Mouse (Mus musculus): Measurements from ENCODE around the gene Arl10. TPM values are rescaled to one million over a fixed set of nuclear protein-coding genes. Genes with fewer than 3 reads are reported as not detected.

Gene Arl10
- 30.8 and 41.5 TPM in 2 replicates for polyA plus RNA-seq (2012; rRNA removed)

DNA sequence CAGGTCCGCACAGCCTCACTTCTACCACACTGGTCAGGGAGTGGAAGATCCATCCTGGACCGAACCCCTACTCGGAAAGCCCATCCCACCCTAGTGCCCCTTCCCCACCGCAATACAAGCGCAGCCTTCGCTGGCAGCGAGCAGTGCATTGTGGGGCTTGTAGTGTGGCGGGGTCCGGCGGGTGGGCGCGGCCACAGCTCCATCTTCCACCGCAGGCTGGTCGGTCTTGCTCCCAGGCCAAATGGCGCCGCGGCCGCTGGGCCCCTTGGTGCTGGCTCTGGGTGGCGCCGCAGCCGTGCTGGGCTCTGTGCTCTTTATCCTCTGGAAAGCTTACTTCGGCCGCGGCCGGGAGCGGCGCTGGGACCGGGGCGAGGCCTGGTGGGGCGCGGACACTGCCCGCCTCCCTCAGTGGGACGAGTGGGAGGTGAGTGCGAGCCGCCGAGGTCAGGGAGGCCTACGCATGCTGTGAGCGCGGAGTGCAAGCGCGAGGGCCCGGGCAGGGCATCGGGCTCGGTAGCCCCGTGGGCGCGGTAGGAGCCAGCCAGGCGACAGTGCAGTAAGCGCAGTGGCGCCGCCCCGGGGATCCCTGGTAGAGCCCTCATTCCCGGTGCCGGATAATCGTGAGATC, at the start of gene Arl10:
Gene Arl10, plus strand, starts transcription at position 162 of the 628 bp plus-strand sequence.
- under 1% methylated on average over 55 of the region's 55 CpGs for WGBS
- peak; percentile 78 for DNase-seq
- Histone ChIP-seq H3K4me1 (ENCODE audit: control insufficient read depth, insufficient read depth, low read length) (peaks cover 4% of the 10 kb centered on the region; the same call in 1 of the 2 replicates), H3K4me3 (replicated peaks; ENCODE audit: extremely low read depth, low read depth, low read length) (peak within 1 kb of the TSS; percentile 72)
- TF ChIP-seq POLR2A (IDR thresholded peaks at IDR 0.05; ENCODE audit: borderline replicate concordance, extremely low read depth, low read depth, low read length) (0 out of 2 replicates have a peak, but pooled peaks have one; percentile 7), CTCF (IDR thresholded peaks at IDR 0.05; ENCODE audit: insufficient read depth, low read length) (no peak)

DNA sequence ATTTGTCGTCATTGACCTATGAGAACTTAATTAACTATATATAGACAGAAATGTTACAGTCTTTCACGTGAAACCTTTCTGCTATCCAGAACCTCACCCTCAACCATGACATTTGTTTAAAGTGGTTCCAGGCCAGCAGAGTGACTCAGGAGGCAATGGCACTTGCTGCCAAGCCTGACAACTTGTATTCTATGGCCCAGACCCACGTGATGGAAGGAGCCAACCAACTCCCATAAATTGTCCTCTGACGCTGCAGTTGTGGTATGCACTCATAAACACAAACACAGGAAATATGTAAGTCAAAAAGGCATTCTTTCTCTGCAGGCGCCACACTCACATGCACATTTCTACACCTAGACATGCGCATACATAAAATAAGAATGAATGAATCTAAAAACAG, 47.7 kb upstream of the Arl10 start:
- Histone ChIP-seq H3K4me3 (replicated peaks; ENCODE audit: extremely low read depth, low read depth, low read length) (no peak overlapping the region), H3K4me1 (ENCODE audit: control insufficient read depth, insufficient read depth, low read length) (no peaks in the 10 kb centered on the region)
- no peak for DNase-seq
- WGBS, result 69% methylated on average over 6 of the region's 6 CpGs
- no peak for TF ChIP-seq POLR2A (IDR thresholded peaks at IDR 0.05; ENCODE audit: borderline replicate concordance, extremely low read depth, low read depth, low read length)
- TF ChIP-seq CTCF (IDR thresholded peaks at IDR 0.05; ENCODE audit: insufficient read depth, low read length), result no peak

DNA sequence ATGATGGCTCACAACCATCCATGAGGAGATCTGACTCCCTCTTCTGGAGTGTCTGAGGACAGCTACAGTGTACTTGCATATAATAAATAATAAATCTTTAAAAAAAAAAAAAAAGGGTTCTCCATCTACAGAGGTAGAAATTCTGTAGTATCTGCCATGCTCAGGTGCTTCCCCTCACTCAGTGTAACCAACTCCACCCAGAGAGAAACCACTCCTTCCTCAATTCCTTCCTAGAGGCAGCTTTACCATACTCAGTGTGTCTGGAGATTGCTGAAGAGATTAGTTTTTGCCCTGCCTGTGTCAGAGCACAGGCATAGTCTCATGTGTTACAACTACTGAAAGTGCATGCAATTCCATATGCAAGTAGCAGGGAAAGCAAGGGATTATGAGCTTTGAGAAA, 42.7 kb upstream of the Arl10 start:
- H3K4me3 ChIP-seq (replicated peaks; ENCODE audit: extremely low read depth, low read depth, low read length), result no peak overlapping the region
- TF ChIP-seq CTCF (IDR thresholded peaks at IDR 0.05; ENCODE audit: insufficient read depth, low read length), result no peak
- TF ChIP-seq POLR2A (IDR thresholded peaks at IDR 0.05; ENCODE audit: borderline replicate concordance, extremely low read depth, low read depth, low read length), result no peak
- DNase-seq, result no peak
- H3K4me1 ChIP-seq (ENCODE audit: control insufficient read depth, insufficient read depth, low read length), result no peaks in the 10 kb centered on the region

DNA sequence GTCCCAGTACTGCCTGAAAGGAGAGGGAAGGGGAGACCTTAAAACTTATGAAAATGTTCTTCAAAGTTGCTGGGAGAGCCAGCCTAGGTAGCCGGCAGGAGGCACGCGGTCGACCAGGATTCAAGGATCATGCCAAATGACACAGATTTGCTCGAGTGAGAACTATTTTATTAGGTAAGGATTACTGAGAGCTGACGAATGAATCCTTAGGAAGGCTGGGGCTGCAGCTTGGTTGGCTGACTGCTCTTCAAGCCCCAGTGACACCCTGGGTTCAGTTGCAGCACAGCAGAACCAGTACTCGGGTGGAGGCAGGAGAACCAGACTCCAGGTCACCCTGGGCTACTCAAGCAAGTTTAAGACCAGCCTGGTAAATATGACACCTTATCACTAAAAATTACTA, 26.8 kb upstream of the Arl10 start:
- WGBS, result 83% methylated on average over 7 of the region's 7 CpGs
- no peak overlapping the region for H3K4me3 ChIP-seq (replicated peaks; ENCODE audit: extremely low read depth, low read depth, low read length)
- no peak for TF ChIP-seq CTCF (IDR thresholded peaks at IDR 0.05; ENCODE audit: insufficient read depth, low read length)
- no peak for TF ChIP-seq POLR2A (IDR thresholded peaks at IDR 0.05; ENCODE audit: borderline replicate concordance, extremely low read depth, low read depth, low read length)
- DNase-seq, result no peak
- H3K4me1 ChIP-seq (ENCODE audit: control insufficient read depth, insufficient read depth, low read length), result no peaks in the 10 kb centered on the region

DNA sequence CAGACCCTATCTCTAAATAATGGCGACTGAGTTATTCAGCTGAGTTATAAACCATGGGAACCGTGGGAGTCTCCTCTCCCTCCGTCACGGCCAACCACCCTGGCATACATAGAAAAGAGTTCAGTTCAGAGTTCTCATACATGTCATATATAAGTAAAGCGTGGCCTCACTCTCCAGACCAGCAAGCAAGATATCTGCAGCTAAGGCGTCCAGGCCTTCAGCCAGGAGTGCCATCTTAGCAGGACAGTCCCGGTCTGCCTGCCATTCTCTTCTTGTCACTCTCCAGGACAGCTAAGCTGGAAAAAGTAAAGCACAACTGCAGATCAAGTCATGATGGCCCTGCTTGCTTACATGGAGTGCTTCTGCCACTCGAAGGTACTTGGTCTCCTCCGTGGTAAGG, 18.6 kb upstream of the Arl10 start:
- Histone ChIP-seq H3K4me3 (replicated peaks; ENCODE audit: extremely low read depth, low read depth, low read length) (no peak overlapping the region), H3K4me1 (ENCODE audit: control insufficient read depth, insufficient read depth, low read length) (no peaks in the 10 kb centered on the region)
- no peak for TF ChIP-seq CTCF (IDR thresholded peaks at IDR 0.05; ENCODE audit: insufficient read depth, low read length)
- TF ChIP-seq POLR2A (IDR thresholded peaks at IDR 0.05; ENCODE audit: borderline replicate concordance, extremely low read depth, low read depth, low read length), result no peak
- no peak for DNase-seq
- 92% methylated on average over 9 of the region's 9 CpGs for WGBS

DNA sequence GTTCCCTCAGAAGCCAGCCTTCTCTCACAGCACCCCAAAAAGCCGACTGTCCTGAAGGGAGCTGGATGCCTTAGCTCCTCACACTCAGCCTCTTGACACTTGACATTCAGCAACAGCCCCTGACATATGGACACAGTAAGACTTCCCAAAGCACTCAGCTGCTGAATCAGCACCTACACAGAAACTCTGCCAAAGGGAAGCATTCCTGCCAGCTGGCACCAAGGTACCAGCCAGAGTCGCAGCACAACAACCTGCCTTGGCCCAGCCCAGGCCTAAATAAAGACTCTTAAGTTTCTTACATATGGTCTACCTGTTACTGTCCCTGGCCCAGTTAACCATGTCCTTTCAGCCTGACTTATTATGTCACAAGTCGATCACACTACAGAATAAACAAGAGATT, 18.0 kb upstream of the Arl10 start:
- no peak overlapping the region for H3K4me3 ChIP-seq (replicated peaks; ENCODE audit: extremely low read depth, low read depth, low read length)
- DNase-seq, result no peak
- TF ChIP-seq POLR2A (IDR thresholded peaks at IDR 0.05; ENCODE audit: borderline replicate concordance, extremely low read depth, low read depth, low read length) (no peak), CTCF (IDR thresholded peaks at IDR 0.05; ENCODE audit: insufficient read depth, low read length) (no peak)
- 71% methylated on average over 3 of the region's 3 CpGs for WGBS
- H3K4me1 ChIP-seq (ENCODE audit: control insufficient read depth, insufficient read depth, low read length), result no peaks in the 10 kb centered on the region

DNA sequence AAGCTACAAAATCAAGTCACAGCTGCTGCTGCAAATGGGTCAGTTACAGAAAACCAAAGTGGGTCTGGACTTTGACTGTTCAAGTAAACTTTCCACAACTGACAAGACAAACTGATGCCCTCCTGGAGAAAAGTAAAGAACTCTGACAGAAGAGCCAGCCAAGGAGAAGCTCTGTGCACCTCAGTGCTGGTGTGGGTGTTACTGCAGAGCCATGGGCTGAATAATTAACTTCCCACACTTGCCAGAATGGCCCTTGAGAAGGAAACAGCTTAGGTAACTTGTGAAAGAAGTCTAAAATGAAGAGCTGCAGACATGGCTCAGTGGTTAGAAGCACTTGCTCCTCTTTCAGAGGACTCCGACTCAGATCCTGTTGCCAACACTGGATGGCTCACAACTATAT, 17.2 kb upstream of the Arl10 start:
- no peak for DNase-seq
- 93% methylated on average over 1 of the region's 1 CpGs for WGBS
- no peak overlapping the region for H3K4me3 ChIP-seq (replicated peaks; ENCODE audit: extremely low read depth, low read depth, low read length)
- TF ChIP-seq CTCF (IDR thresholded peaks at IDR 0.05; ENCODE audit: insufficient read depth, low read length), result no peak
- TF ChIP-seq POLR2A (IDR thresholded peaks at IDR 0.05; ENCODE audit: borderline replicate concordance, extremely low read depth, low read depth, low read length), result no peak
- H3K4me1 ChIP-seq (ENCODE audit: control insufficient read depth, insufficient read depth, low read length), result no peaks in the 10 kb centered on the region

DNA sequence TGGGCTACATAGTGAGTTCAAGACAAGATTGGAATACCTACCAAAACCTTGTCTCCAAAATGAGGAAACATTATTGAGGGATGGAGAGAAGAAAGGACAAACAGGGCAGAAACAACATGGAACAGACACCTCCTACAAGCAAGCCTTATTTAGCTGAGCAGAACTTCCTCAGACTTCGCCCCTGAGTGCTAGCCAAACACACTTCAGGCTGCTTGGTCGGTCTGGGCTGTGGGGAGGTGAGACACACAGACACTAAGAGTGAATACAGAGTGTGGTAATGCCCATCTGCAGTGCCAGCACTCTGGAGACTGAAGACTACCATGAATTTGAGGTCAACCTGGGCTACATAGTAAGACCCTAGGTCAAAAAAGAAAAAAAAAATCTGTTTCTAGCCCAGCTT, 15.2 kb upstream of the Arl10 start:
- DNase-seq, result no peak
- 70% methylated on average over 2 of the region's 2 CpGs for WGBS
- Histone ChIP-seq H3K4me3 (replicated peaks; ENCODE audit: extremely low read depth, low read depth, low read length) (no peak overlapping the region), H3K4me1 (ENCODE audit: control insufficient read depth, insufficient read depth, low read length) (peaks cover 10% of the 10 kb centered on the region)
- TF ChIP-seq CTCF (IDR thresholded peaks at IDR 0.05; ENCODE audit: insufficient read depth, low read length), result no peak
- no peak for TF ChIP-seq POLR2A (IDR thresholded peaks at IDR 0.05; ENCODE audit: borderline replicate concordance, extremely low read depth, low read depth, low read length)

DNA sequence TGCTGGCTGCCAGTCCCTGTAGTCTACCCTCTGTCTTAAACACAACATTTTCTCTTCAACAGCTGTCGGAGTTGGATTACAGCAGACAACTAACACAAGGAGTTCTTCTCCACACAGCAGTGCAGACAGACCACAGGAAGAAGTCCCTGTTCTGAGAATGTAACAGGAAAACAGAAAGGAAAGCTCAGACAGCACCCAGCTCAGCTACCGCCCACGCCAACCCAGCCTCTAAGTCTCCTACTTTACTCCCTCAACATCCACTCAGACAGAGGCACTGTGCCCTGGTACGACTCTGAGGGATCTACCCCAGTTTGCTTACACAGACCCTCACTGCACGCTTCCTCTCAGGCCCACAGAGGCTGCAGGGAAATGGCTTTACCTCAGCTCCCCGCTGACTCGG, 14.2 kb upstream of the Arl10 start:
- TF ChIP-seq POLR2A (IDR thresholded peaks at IDR 0.05; ENCODE audit: borderline replicate concordance, extremely low read depth, low read depth, low read length), result no peak
- TF ChIP-seq CTCF (IDR thresholded peaks at IDR 0.05; ENCODE audit: insufficient read depth, low read length), result no peak
- H3K4me3 ChIP-seq (replicated peaks; ENCODE audit: extremely low read depth, low read depth, low read length), result no peak overlapping the region
- WGBS, result 89% methylated on average over 7 of the region's 7 CpGs
- DNase-seq, result no peak
- peaks cover 10% of the 10 kb centered on the region for H3K4me1 ChIP-seq (ENCODE audit: control insufficient read depth, insufficient read depth, low read length)

DNA sequence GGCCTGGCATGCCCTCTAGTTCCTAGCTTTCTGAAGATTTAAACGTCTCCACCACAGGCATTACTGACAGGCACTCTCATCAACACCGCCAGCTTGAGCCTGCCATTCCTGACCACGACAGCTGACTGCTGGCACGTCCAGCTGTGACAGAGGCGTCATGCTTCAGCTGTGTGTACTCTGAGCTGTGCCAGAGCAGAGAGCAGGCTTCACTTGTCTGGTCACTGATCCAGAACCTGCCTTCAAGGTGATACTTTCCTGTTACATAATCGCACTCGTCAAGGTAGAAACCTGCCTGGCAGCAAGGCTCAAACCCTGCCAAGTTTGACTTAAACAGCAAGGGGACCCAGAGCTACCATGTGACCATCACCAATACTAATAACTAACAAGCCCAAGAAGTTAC, 12.3 kb upstream of the Arl10 start:
- Histone ChIP-seq H3K4me3 (replicated peaks; ENCODE audit: extremely low read depth, low read depth, low read length) (no peak overlapping the region), H3K4me1 (ENCODE audit: control insufficient read depth, insufficient read depth, low read length) (peaks cover 10% of the 10 kb centered on the region)
- TF ChIP-seq POLR2A (IDR thresholded peaks at IDR 0.05; ENCODE audit: borderline replicate concordance, extremely low read depth, low read depth, low read length) (no peak), CTCF (IDR thresholded peaks at IDR 0.05; ENCODE audit: insufficient read depth, low read length) (no peak)
- 46% methylated on average over 7 of the region's 7 CpGs for WGBS
- DNase-seq, result no peak
